Mouse (Mus musculus): ENCODE results near the gene Gemin4. TPM values are rescaled to one million over a fixed set of nuclear protein-coding genes. Genes with fewer than 3 reads are reported as not detected.
A peak's percentile ranks its signal among the peaks of the same experiment; 100 is the strongest.

Gemin4 gene
- polyA plus RNA-seq, 1 experiment from 2014 or later = 7.5 TPM

DNA sequence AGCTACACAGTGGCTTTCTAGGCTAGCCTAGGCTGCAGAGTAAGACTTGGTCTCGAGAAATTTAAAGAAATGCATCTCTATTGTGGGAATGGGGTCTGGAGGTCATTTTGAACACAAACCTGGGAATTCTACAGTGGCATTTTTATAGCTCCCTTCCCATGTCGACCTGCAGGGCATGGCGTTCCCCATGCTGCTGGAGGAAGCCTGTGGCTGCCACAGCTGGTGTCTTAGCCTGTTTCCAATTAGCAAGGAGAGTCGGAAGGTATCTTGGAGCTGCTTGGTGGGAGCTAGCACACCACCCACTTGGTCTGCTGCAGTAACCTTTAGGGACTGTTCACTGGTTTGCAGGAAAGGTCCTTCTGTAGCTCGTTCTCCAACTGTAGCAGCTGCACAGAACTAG is 38.7 kb upstream of the Gemin4 start:
- H3K27ac ChIP-seq (ENCODE audit: low read depth, low read length) = no peak overlapping the region
- no peaks in the 10 kb centered on the region for H3K4me1 ChIP-seq (replicated peaks; ENCODE audit: control insufficient read depth, insufficient read depth, low read length)
- no peak overlapping the region for H3K4me3 ChIP-seq (ENCODE audit: low read depth, low read length)
- H3K36me3 ChIP-seq (ENCODE audit: control insufficient read depth, insufficient read depth) = peaks cover 6% of the 10 kb centered on the region; the same call in 1 of the 2 replicates
- WGBS = 48% methylated on average over 5 of the region's 5 CpGs
- no peak for ATAC-seq
- no peak overlapping the region for H3K9ac ChIP-seq (ENCODE audit: low read depth, low read length)
- H3K9me3 ChIP-seq (ENCODE audit: control insufficient read depth) = no peaks in the 10 kb centered on the region
- H3K27me3 ChIP-seq (replicated peaks; ENCODE audit: control insufficient read depth, insufficient read depth, low read length) = no peaks in the 10 kb centered on the region
- no peak overlapping the region for H3K4me2 ChIP-seq (replicated peaks; ENCODE audit: low read depth)
- TF ChIP-seq CTCF (IDR thresholded peaks at IDR 0.05; ENCODE audit: low read depth) = no peak

GRCm38 (mm10) chr11:76255431-76256001 is 38.1 kb upstream of the Gemin4 start:
- no peak overlapping the region for H3K4me2 ChIP-seq (replicated peaks; ENCODE audit: low read depth)
- H3K27me3 ChIP-seq (replicated peaks; ENCODE audit: control insufficient read depth, insufficient read depth, low read length) = no peaks in the 10 kb centered on the region
- no peaks in the 10 kb centered on the region for H3K4me1 ChIP-seq (replicated peaks; ENCODE audit: control insufficient read depth, insufficient read depth, low read length)
- H3K4me3 ChIP-seq (ENCODE audit: low read depth, low read length) = no peak overlapping the region
- ATAC-seq = no peak
- H3K27ac ChIP-seq (ENCODE audit: low read depth, low read length) = no peak overlapping the region
- no peaks in the 10 kb centered on the region for H3K9me3 ChIP-seq (ENCODE audit: control insufficient read depth)
- peaks cover 6% of the 10 kb centered on the region; the same call in 1 of the 2 replicates for H3K36me3 ChIP-seq (ENCODE audit: control insufficient read depth, insufficient read depth)
- no peak overlapping the region for H3K9ac ChIP-seq (ENCODE audit: low read depth, low read length)
- 76% methylated on average over 4 of the region's 4 CpGs for WGBS
- TF ChIP-seq CTCF (IDR thresholded peaks at IDR 0.05; ENCODE audit: low read depth) = no peak

DNA sequence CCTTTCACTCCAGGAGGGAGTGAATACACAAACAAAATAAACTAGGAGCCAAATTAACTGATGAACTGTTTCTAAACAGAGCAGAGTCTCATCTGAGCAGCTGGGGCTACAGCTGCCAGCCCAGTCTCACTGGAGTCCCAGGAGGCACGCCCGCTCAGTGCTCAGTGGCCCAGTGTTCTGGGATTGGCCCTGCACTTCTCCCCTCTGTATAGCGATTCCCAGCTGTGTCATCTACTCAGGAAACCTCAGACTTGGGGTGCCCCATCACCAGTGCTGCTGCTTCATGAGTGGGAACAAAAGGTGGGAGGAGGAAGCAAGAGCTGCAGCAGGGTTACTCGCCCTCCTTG is 36.4 kb upstream of the Gemin4 start:
- no peak overlapping the region for H3K4me3 ChIP-seq (ENCODE audit: low read depth, low read length)
- H3K27me3 ChIP-seq (replicated peaks; ENCODE audit: control insufficient read depth, insufficient read depth, low read length) = no peaks in the 10 kb centered on the region
- peaks cover 13% of the 10 kb centered on the region; the same call in 1 of the 2 replicates for H3K36me3 ChIP-seq (ENCODE audit: control insufficient read depth, insufficient read depth)
- TF ChIP-seq CTCF (IDR thresholded peaks at IDR 0.05; ENCODE audit: low read depth) = no peak
- ATAC-seq = peak; percentile 13; the same call in 1 of the 2 replicates
- H3K9ac ChIP-seq (ENCODE audit: low read depth, low read length) = no peak overlapping the region
- no peaks in the 10 kb centered on the region for H3K9me3 ChIP-seq (ENCODE audit: control insufficient read depth)
- 69% methylated on average over 4 of the region's 4 CpGs for WGBS
- 0 out of 2 replicates have a peak overlapping the region, but pooled peaks have one; percentile 35 for H3K27ac ChIP-seq (ENCODE audit: low read depth, low read length)
- H3K4me1 ChIP-seq (replicated peaks; ENCODE audit: control insufficient read depth, insufficient read depth, low read length) = no peaks in the 10 kb centered on the region
- no peak overlapping the region for H3K4me2 ChIP-seq (replicated peaks; ENCODE audit: low read depth)

GRCm38 (mm10) chr11:76253145-76253917 is 35.9 kb upstream of the Gemin4 start:
- peaks cover 17% of the 10 kb centered on the region; the same call in 1 of the 2 replicates for H3K36me3 ChIP-seq (ENCODE audit: control insufficient read depth, insufficient read depth)
- no peak overlapping the region for H3K9ac ChIP-seq (ENCODE audit: low read depth, low read length)
- no peak overlapping the region for H3K4me2 ChIP-seq (replicated peaks; ENCODE audit: low read depth)
- H3K4me1 ChIP-seq (replicated peaks; ENCODE audit: control insufficient read depth, insufficient read depth, low read length) = no peaks in the 10 kb centered on the region
- peak; percentile 94 for TF ChIP-seq CTCF (IDR thresholded peaks at IDR 0.05; ENCODE audit: low read depth)
- peak overlapping the region; percentile 35; the same call in 1 of the 2 replicates for H3K27ac ChIP-seq (ENCODE audit: low read depth, low read length)
- 47% methylated on average over 5 of the region's 5 CpGs for WGBS
- no peaks in the 10 kb centered on the region for H3K9me3 ChIP-seq (ENCODE audit: control insufficient read depth)
- ATAC-seq = peak; percentile 67
- H3K4me3 ChIP-seq (ENCODE audit: low read depth, low read length) = no peak overlapping the region
- H3K27me3 ChIP-seq (replicated peaks; ENCODE audit: control insufficient read depth, insufficient read depth, low read length) = no peaks in the 10 kb centered on the region

GRCm38 (mm10) chr11:76252036-76252435 is 34.6 kb upstream of the Gemin4 start:
- Histone ChIP-seq H3K36me3 (ENCODE audit: control insufficient read depth, insufficient read depth) (peaks cover 12% of the 10 kb centered on the region; the same call in 1 of the 2 replicates), H3K4me2 (replicated peaks; ENCODE audit: low read depth) (no peak overlapping the region), H3K27ac (ENCODE audit: low read depth, low read length) (no peak overlapping the region), H3K9ac (ENCODE audit: low read depth, low read length) (no peak overlapping the region), H3K4me3 (ENCODE audit: low read depth, low read length) (no peak overlapping the region), H3K4me1 (replicated peaks; ENCODE audit: control insufficient read depth, insufficient read depth, low read length) (no peaks in the 10 kb centered on the region), H3K9me3 (ENCODE audit: control insufficient read depth) (no peaks in the 10 kb centered on the region), H3K27me3 (replicated peaks; ENCODE audit: control insufficient read depth, insufficient read depth, low read length) (no peaks in the 10 kb centered on the region)
- TF ChIP-seq CTCF (IDR thresholded peaks at IDR 0.05; ENCODE audit: low read depth) = no peak
- WGBS = 53% methylated on average over 3 of the region's 3 CpGs
- no peak for ATAC-seq

DNA sequence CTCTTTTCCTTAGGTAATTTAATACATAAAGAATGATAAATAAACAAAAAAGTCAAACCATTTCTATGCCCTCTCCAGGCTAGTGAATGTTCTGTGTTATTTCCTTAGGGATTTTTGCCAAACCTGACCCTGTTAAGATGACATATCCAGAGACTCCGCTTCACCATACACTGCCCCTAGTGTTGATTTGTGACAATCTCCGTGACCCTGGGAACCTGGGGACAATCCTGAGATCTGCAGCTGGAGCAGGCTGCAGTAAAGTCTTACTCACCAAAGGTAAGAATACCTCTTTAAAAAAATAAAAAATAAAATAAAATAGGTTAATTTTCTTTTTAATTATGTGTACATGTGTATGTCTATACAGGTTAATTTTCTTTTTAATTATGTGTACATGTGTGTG is 29.8 kb upstream of the Gemin4 start:
- ATAC-seq = no peak
- Histone ChIP-seq H3K27ac (ENCODE audit: low read depth, low read length) (no peak overlapping the region), H3K4me2 (replicated peaks; ENCODE audit: low read depth) (no peak overlapping the region), H3K36me3 (ENCODE audit: control insufficient read depth, insufficient read depth) (peaks cover 12% of the 10 kb centered on the region; the same call in 1 of the 2 replicates), H3K4me1 (replicated peaks; ENCODE audit: control insufficient read depth, insufficient read depth, low read length) (no peaks in the 10 kb centered on the region), H3K9ac (ENCODE audit: low read depth, low read length) (no peak overlapping the region), H3K27me3 (replicated peaks; ENCODE audit: control insufficient read depth, insufficient read depth, low read length) (no peaks in the 10 kb centered on the region), H3K9me3 (ENCODE audit: control insufficient read depth) (no peaks in the 10 kb centered on the region), H3K4me3 (ENCODE audit: low read depth, low read length) (no peak overlapping the region)
- peak; percentile 44 for TF ChIP-seq CTCF (IDR thresholded peaks at IDR 0.05; ENCODE audit: low read depth)
- 44% methylated on average over 2 of the region's 2 CpGs for WGBS

Measured in intestine, postnatal 0 days (tissue).